Mouse (Mus musculus): ENCODE measurements around the gene Arhgap45. TPM values are rescaled to one million over a fixed set of nuclear protein-coding genes. Genes with fewer than 3 reads are reported as not detected.

Arhgap45 gene
- polyA plus RNA-seq, 1 experiment from 2014 or later = 4.6 TPM

DNA sequence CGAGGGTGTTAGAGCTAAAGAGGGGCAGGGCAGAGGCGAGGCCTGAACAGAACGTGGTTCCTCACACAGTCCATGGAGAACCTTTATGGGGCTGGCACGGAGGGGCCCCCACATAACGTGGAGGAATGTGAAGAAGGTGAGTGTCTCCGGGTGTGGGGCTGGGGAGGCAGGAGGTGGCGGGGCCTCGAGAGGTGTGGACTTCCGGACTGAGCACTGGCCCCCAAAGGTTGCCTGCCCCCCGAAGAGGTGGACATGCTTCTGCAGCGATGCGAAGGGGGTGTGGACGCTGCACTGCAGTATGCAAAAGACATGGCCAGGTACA is 4.8 kb downstream of the Arhgap45 start:
- Histone ChIP-seq H3K27ac (ENCODE audit: low read depth, low read length) (no peak overlapping the region), H3K4me3 (ENCODE audit: low read depth, low read length) (no peak overlapping the region), H3K4me1 (ENCODE audit: control insufficient read depth, insufficient read depth, low read length) (peaks cover 3% of the 10 kb centered on the region; the same call in 1 of the 2 replicates), H3K4me2 (ENCODE audit: low read depth) (no peak overlapping the region), H3K36me3 (ENCODE audit: control insufficient read depth, insufficient read depth, low read length) (no peaks in the 10 kb centered on the region), H3K27me3 (ENCODE audit: control insufficient read depth, insufficient read depth, low read length) (peaks cover 7% of the 10 kb centered on the region; the same call in 1 of the 2 replicates), H3K9ac (ENCODE audit: low read length) (no peak overlapping the region), H3K9me3 (ENCODE audit: control insufficient read depth, low read length) (no peaks in the 10 kb centered on the region)
- WGBS = 90% methylated on average over 12 of the region's 13 CpGs
- ATAC-seq (ENCODE audit: insufficient read depth, low FRiP score, low TSS enrichment) (no peak), DNase-seq (ENCODE audit: low spot score) (no peak)

DNA sequence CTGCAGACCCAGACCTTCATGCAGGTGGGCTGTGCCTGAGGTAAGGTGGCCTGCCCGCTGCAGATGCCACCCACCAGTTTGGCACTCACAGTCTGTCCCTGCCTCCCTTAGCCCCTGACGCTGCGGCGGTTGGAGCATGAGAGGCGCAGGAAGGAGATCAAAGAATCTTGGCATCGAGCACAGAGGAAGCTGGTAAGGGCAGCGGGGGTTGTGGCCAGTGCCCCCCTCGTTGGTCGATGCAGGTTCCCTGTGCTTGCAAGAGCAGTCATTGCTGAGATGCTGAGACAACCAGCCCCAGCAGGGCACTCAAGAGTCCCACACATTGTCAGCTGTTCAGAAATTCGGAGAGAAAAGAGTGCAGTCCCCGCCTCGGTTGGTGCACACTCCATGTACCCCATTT is 5.7 kb downstream of the Arhgap45 start:
- Histone ChIP-seq H3K27me3 (ENCODE audit: control insufficient read depth, insufficient read depth, low read length) (peaks cover 7% of the 10 kb centered on the region; the same call in 1 of the 2 replicates), H3K4me1 (ENCODE audit: control insufficient read depth, insufficient read depth, low read length) (peaks cover 3% of the 10 kb centered on the region; the same call in 1 of the 2 replicates), H3K9me3 (ENCODE audit: control insufficient read depth, low read length) (no peaks in the 10 kb centered on the region), H3K27ac (ENCODE audit: low read depth, low read length) (no peak overlapping the region), H3K36me3 (ENCODE audit: control insufficient read depth, insufficient read depth, low read length) (no peaks in the 10 kb centered on the region), H3K4me3 (ENCODE audit: low read depth, low read length) (no peak overlapping the region), H3K9ac (ENCODE audit: low read length) (no peak overlapping the region), H3K4me2 (ENCODE audit: low read depth) (no peak overlapping the region)
- no peak for DNase-seq (ENCODE audit: low spot score)
- ATAC-seq (ENCODE audit: insufficient read depth, low FRiP score, low TSS enrichment) = no peak
- 92% methylated on average over 12 of the region's 12 CpGs for WGBS

GRCm38 (mm10) chr10:80022806-80023205 is 6.4 kb downstream of the Arhgap45 start:
- no peak for DNase-seq (ENCODE audit: low spot score)
- H3K9ac ChIP-seq (ENCODE audit: low read length) = no peak overlapping the region
- H3K27ac ChIP-seq (ENCODE audit: low read depth, low read length) = no peak overlapping the region
- H3K27me3 ChIP-seq (ENCODE audit: control insufficient read depth, insufficient read depth, low read length) = peaks cover 7% of the 10 kb centered on the region; the same call in 1 of the 2 replicates
- H3K9me3 ChIP-seq (ENCODE audit: control insufficient read depth, low read length) = no peaks in the 10 kb centered on the region
- H3K36me3 ChIP-seq (ENCODE audit: control insufficient read depth, insufficient read depth, low read length) = no peaks in the 10 kb centered on the region
- H3K4me1 ChIP-seq (ENCODE audit: control insufficient read depth, insufficient read depth, low read length) = peaks cover 3% of the 10 kb centered on the region; the same call in 1 of the 2 replicates
- H3K4me3 ChIP-seq (ENCODE audit: low read depth, low read length) = no peak overlapping the region
- WGBS = 93% methylated on average over 8 of the region's 8 CpGs
- no peak for ATAC-seq (ENCODE audit: insufficient read depth, low FRiP score, low TSS enrichment)
- no peak overlapping the region for H3K4me2 ChIP-seq (ENCODE audit: low read depth)

GRCm38 (mm10) chr10:80023758-80024157 is 7.3 kb downstream of the Arhgap45 start:
- H3K36me3 ChIP-seq (ENCODE audit: control insufficient read depth, insufficient read depth, low read length) = no peaks in the 10 kb centered on the region
- H3K4me2 ChIP-seq (ENCODE audit: low read depth) = no peak overlapping the region
- no peaks in the 10 kb centered on the region for H3K9me3 ChIP-seq (ENCODE audit: control insufficient read depth, low read length)
- no peak overlapping the region for H3K4me3 ChIP-seq (ENCODE audit: low read depth, low read length)
- no peak for DNase-seq (ENCODE audit: low spot score)
- H3K27ac ChIP-seq (ENCODE audit: low read depth, low read length) = no peak overlapping the region
- H3K27me3 ChIP-seq (ENCODE audit: control insufficient read depth, insufficient read depth, low read length) = peaks cover 7% of the 10 kb centered on the region; the same call in 1 of the 2 replicates
- peaks cover 3% of the 10 kb centered on the region; the same call in 1 of the 2 replicates for H3K4me1 ChIP-seq (ENCODE audit: control insufficient read depth, insufficient read depth, low read length)
- H3K9ac ChIP-seq (ENCODE audit: low read length) = no peak overlapping the region
- ATAC-seq (ENCODE audit: insufficient read depth, low FRiP score, low TSS enrichment) = no peak
- 88% methylated on average over 5 of the region's 5 CpGs for WGBS

GRCm38 (mm10) chr10:80024229-80025043 is 8.0 kb downstream of the Arhgap45 start:
- 81% methylated on average over 15 of the region's 15 CpGs for WGBS
- DNase-seq (ENCODE audit: low spot score) (no peak), ATAC-seq (ENCODE audit: insufficient read depth, low FRiP score, low TSS enrichment) (no peak)
- Histone ChIP-seq H3K9me3 (ENCODE audit: control insufficient read depth, low read length) (no peaks in the 10 kb centered on the region), H3K9ac (ENCODE audit: low read length) (no peak overlapping the region), H3K4me3 (ENCODE audit: low read depth, low read length) (no peak overlapping the region), H3K27me3 (ENCODE audit: control insufficient read depth, insufficient read depth, low read length) (peaks cover 5% of the 10 kb centered on the region; the same call in 1 of the 2 replicates), H3K36me3 (ENCODE audit: control insufficient read depth, insufficient read depth, low read length) (no peaks in the 10 kb centered on the region), H3K27ac (ENCODE audit: low read depth, low read length) (no peak overlapping the region), H3K4me1 (ENCODE audit: control insufficient read depth, insufficient read depth, low read length) (peaks cover 3% of the 10 kb centered on the region; the same call in 1 of the 2 replicates), H3K4me2 (ENCODE audit: low read depth) (no peak overlapping the region)

DNA sequence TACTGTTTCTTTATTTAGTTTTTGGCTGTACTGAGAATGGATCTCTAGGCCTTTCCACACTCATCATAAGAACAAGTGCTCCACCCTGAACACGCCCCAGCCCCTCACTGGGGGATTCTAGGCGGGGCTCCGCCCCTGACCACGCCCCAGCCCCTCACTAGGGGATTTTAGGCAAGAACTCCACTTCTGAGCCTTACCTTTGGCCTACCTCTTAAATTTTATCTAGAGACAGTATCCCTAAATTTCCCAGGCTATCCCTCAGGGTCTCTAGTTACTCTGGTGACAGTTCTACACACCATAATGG is 8.5 kb downstream of the Arhgap45 start:
- Histone ChIP-seq H3K36me3 (ENCODE audit: control insufficient read depth, insufficient read depth, low read length) (no peaks in the 10 kb centered on the region), H3K4me1 (ENCODE audit: control insufficient read depth, insufficient read depth, low read length) (no peaks in the 10 kb centered on the region), H3K4me2 (ENCODE audit: low read depth) (no peak overlapping the region), H3K9me3 (ENCODE audit: control insufficient read depth, low read length) (no peaks in the 10 kb centered on the region), H3K4me3 (ENCODE audit: low read depth, low read length) (no peak overlapping the region), H3K27me3 (ENCODE audit: control insufficient read depth, insufficient read depth, low read length) (no peaks in the 10 kb centered on the region), H3K27ac (ENCODE audit: low read depth, low read length) (no peak overlapping the region), H3K9ac (ENCODE audit: low read length) (no peak overlapping the region)
- ATAC-seq (ENCODE audit: insufficient read depth, low FRiP score, low TSS enrichment) (no peak), DNase-seq (ENCODE audit: low spot score) (no peak)
- WGBS = 57% methylated on average over 4 of the region's 4 CpGs

DNA sequence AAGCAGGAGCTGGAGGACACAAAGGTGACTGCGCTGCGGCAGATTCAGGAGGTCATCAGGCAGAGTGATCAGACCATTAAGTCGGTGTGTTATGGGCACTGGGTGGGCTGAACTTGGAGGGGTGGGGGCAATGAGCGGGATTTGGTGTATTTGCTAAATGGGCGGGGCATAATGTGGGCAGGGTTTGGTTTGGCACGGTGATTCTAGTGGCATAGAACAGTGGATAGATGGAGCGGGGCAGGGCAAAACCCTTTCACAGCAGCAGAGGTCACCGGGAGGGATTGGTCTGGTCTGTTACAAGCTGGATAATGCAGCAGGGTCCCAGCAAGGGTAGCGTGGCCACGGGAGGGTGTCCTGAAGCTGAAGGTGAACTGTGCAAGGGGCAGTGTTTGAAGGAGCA is 9.0 kb downstream of the Arhgap45 start:
- Histone ChIP-seq H3K9me3 (ENCODE audit: control insufficient read depth, low read length) (no peaks in the 10 kb centered on the region), H3K36me3 (ENCODE audit: control insufficient read depth, insufficient read depth, low read length) (no peaks in the 10 kb centered on the region), H3K9ac (ENCODE audit: low read length) (no peak overlapping the region), H3K27ac (ENCODE audit: low read depth, low read length) (no peak overlapping the region), H3K4me1 (ENCODE audit: control insufficient read depth, insufficient read depth, low read length) (no peaks in the 10 kb centered on the region), H3K4me2 (ENCODE audit: low read depth) (no peak overlapping the region), H3K27me3 (ENCODE audit: control insufficient read depth, insufficient read depth, low read length) (no peaks in the 10 kb centered on the region), H3K4me3 (ENCODE audit: low read depth, low read length) (no peak overlapping the region)
- no peak for ATAC-seq (ENCODE audit: insufficient read depth, low FRiP score, low TSS enrichment)
- DNase-seq (ENCODE audit: low spot score) = no peak
- WGBS = 77% methylated on average over 10 of the region's 10 CpGs

DNA sequence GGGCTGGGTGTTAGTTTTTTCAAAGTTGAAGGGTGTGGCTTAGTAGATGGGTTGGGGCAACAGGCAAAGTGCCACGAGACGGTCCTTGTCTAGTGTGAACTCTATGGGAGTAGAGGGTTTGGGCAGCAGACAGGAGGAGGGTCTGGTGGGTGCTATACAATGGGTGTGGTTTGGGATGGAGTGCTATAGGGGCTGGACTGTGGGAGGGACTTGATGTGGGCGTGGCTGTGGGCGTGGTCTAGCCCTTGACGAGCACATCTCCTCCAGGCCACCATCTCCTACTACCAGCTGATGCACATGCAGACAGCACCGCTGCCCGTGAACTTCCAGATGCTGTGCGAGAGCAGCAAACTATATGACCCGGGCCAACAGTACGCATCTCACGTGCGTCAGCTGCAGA is 9.4 kb downstream of the Arhgap45 start:
- H3K27me3 ChIP-seq (ENCODE audit: control insufficient read depth, insufficient read depth, low read length) = no peaks in the 10 kb centered on the region
- H3K9ac ChIP-seq (ENCODE audit: low read length) = no peak overlapping the region
- WGBS = 58% methylated on average over 12 of the region's 12 CpGs
- no peaks in the 10 kb centered on the region for H3K36me3 ChIP-seq (ENCODE audit: control insufficient read depth, insufficient read depth, low read length)
- no peaks in the 10 kb centered on the region for H3K4me1 ChIP-seq (ENCODE audit: control insufficient read depth, insufficient read depth, low read length)
- ATAC-seq (ENCODE audit: insufficient read depth, low FRiP score, low TSS enrichment) (peak; percentile 16; the same call in 1 of the 2 replicates), DNase-seq (ENCODE audit: low spot score) (no peak)
- no peak overlapping the region for H3K4me3 ChIP-seq (ENCODE audit: low read depth, low read length)
- no peak overlapping the region for H3K4me2 ChIP-seq (ENCODE audit: low read depth)
- no peak overlapping the region for H3K27ac ChIP-seq (ENCODE audit: low read depth, low read length)
- H3K9me3 ChIP-seq (ENCODE audit: control insufficient read depth, low read length) = no peaks in the 10 kb centered on the region
